Mouse (Mus musculus) forebrain, postnatal 0 days (tissue): ENCODE data around the gene Cldn3. TPM values are rescaled to one million over a fixed set of nuclear protein-coding genes. Genes with fewer than 3 reads are reported as not detected.

Source experiments
- ATAC-seq: fragments of 200-750 bp; cut with Nextera tagmentation; 2 replicates; pipeline ENCODE4 v1.8.0; 2017; ENCODE audit warnings: mild to moderate bottlenecking, moderate library complexity
- DNase-seq: peaks from one replicate; pipeline ENCODE4 v3.0.0-alpha.2; 2015
- H3K27ac ChIP-seq: fragments of 300-500 bp; sonication (generic); 2 replicates; pipeline ENCODE4 v1.5.1; 2014; ENCODE audit warnings: low read depth, mild to moderate bottlenecking, antibody characterized with exemption, low read length, moderate library complexity, mixed read lengths
- H3K27me3 ChIP-seq: fragments of 300-500 bp; sonication (generic); 2 replicates; pipeline ENCODE4 v1.6.1; 2014; ENCODE audit warnings: mild to moderate bottlenecking, low read length, mixed read lengths; ENCODE audit not compliant: insufficient read depth
- H3K36me3 ChIP-seq: fragments of 300-500 bp; sonication (generic); 2 replicates; pipeline ENCODE4 v1.6.1; 2014; ENCODE audit warnings: mild to moderate bottlenecking, moderate library complexity; ENCODE audit not compliant: insufficient read depth
- H3K4me1 ChIP-seq: fragments of 300-500 bp; sonication (generic); 2 replicates; pipeline ENCODE4 v1.6.1; 2014; ENCODE audit warnings: antibody characterized with exemption; ENCODE audit not compliant: insufficient read depth
- H3K4me2 ChIP-seq: fragments of 300-500 bp; sonication (generic); 2 replicates; pipeline ENCODE4 v1.6.1; 2014; ENCODE audit warnings: low read depth, mild to moderate bottlenecking, moderate library complexity
- H3K4me3 ChIP-seq: fragments of 300-500 bp; sonication (generic); 2 replicates; pipeline ENCODE4 v1.5.1; 2014; ENCODE audit warnings: low read depth, low read length, mixed read lengths
- H3K9ac ChIP-seq: fragments of 300-500 bp; sonication (generic); 2 replicates; pipeline ENCODE4 v1.6.1; 2014; ENCODE audit warnings: mild to moderate bottlenecking
- H3K9me3 ChIP-seq: fragments of 300-500 bp; sonication (generic); 2 replicates; pipeline ENCODE4 v1.6.1; 2016; ENCODE audit warnings: low read length
- CTCF ChIP-seq: sonication (generic); IDR thresholded peaks from 2 replicates; pipeline ENCODE4 v1.5.1; 2016; ENCODE audit warnings: antibody characterized with exemption, control low read depth, low read depth
- WGBS: fragments of 180-500 bp; shearing (Covaris S2); extraction: QIAGEN DNeasy Blood & Tissue Kit; methylation state at CpG from one replicate; pipeline ENCODE4 v1.1.7; 2014; 5-methylcytosine and 5-hydroxymethylcytosine counted together
- polyA plus RNA-seq: library from polyadenylated mRNA; unstranded; fragments of >200 nt; fragmentation: Nextera tagmentation; extraction: Ambion mirVana; gene quantifications from 2 replicates; pipeline ENCODE4 v1.2.1, GENCODE M21; 2015
- total RNA-seq: library from RNA; depleted of rRNA; stranded (reverse); fragments of >200 nt; gene quantifications from 2 replicates; pipeline ENCODE4 v1.2.3, GENCODE M21; 2014

Cldn3 gene
- total and polyA plus RNA-seq, 2 experiments from 2014 or later: 5.5 to 10.9 TPM

- no peak overlapping the region for H3K4me3 ChIP-seq
- DNase-seq (no peak), ATAC-seq (no peak)
- H3K4me1 ChIP-seq: no peaks in the 10 kb centered on the region
- no peaks in the 10 kb centered on the region for H3K9me3 ChIP-seq
- no peak overlapping the region for H3K27ac ChIP-seq
- no peak overlapping the region for H3K4me2 ChIP-seq
- no peaks in the 10 kb centered on the region for H3K36me3 ChIP-seq
- H3K27me3 ChIP-seq: peaks cover 12% of the 10 kb centered on the region; the same call in 1 of the 2 replicates
- no peak for TF ChIP-seq CTCF
- WGBS: 52% methylated on average over 17 of the region's 19 CpGs
- H3K9ac ChIP-seq: no peak overlapping the region
These were observed 40.6 kb upstream of the Cldn3 start for GRCm38 (mm10) chr5:134945266-134945959.

- Histone ChIP-seq H3K9ac (no peak overlapping the region), H3K4me1 (no peaks in the 10 kb centered on the region), H3K27me3 (peaks cover 12% of the 10 kb centered on the region; the same call in 1 of the 2 replicates), H3K9me3 (no peaks in the 10 kb centered on the region), H3K4me2 (no peak overlapping the region), H3K27ac (no peak overlapping the region), H3K36me3 (no peaks in the 10 kb centered on the region), H3K4me3 (no peak overlapping the region)
- 20% methylated on average over 43 of the region's 43 CpGs for WGBS
- DNase-seq: no peak
- no peak for TF ChIP-seq CTCF
- no peak for ATAC-seq
These were observed 39.8 kb upstream of the Cldn3 start for GRCm38 (mm10) chr5:134946063-134946856.

- H3K27ac ChIP-seq: no peak within 1 kb of the TSS
- no peak within 1 kb of the TSS for H3K9ac ChIP-seq
- H3K4me2 ChIP-seq: no peak within 1 kb of the TSS
- no peak for TF ChIP-seq CTCF
- no peaks in the 10 kb centered on the region for H3K36me3 ChIP-seq
- 7% methylated on average over 11 of the region's 11 CpGs for WGBS
- H3K27me3 ChIP-seq: peaks cover 12% of the 10 kb centered on the region; the same call in 1 of the 2 replicates
- no peaks in the 10 kb centered on the region for H3K9me3 ChIP-seq
- no peaks in the 10 kb centered on the region for H3K4me1 ChIP-seq
- ATAC-seq (no peak), DNase-seq (no peak)
- no peak within 1 kb of the TSS for H3K4me3 ChIP-seq
These were observed 39.2 kb upstream of the Cldn3 start, which contains the start of gene Cldn4 for GRCm38 (mm10) chr5:134946857-134947255. Gene Cldn4 (minus strand): TSS chr5:134946934.

- Histone ChIP-seq H3K4me2 (no peak overlapping the region), H3K4me1 (no peaks in the 10 kb centered on the region), H3K36me3 (no peaks in the 10 kb centered on the region), H3K9ac (no peak overlapping the region), H3K27me3 (peaks cover 12% of the 10 kb centered on the region; the same call in 1 of the 2 replicates), H3K9me3 (no peaks in the 10 kb centered on the region), H3K4me3 (no peak overlapping the region), H3K27ac (no peak overlapping the region)
- DNase-seq: no peak
- 70% methylated on average over 5 of the region's 5 CpGs for WGBS
- no peak for ATAC-seq
- TF ChIP-seq CTCF: no peak
These were observed 38.5 kb upstream of the Cldn3 start for GRCm38 (mm10) chr5:134947420-134948084.

GRCm38 (mm10) chr5:134948085-134948439, 38.0 kb upstream of the Cldn3 start:
- Histone ChIP-seq H3K4me1 (no peaks in the 10 kb centered on the region), H3K36me3 (no peaks in the 10 kb centered on the region), H3K27me3 (peaks cover 12% of the 10 kb centered on the region; the same call in 1 of the 2 replicates), H3K4me2 (no peak overlapping the region), H3K9ac (no peak overlapping the region), H3K4me3 (no peak overlapping the region), H3K9me3 (no peaks in the 10 kb centered on the region), H3K27ac (no peak overlapping the region)
- ATAC-seq: no peak
- DNase-seq: no peak
- 62% methylated on average over 4 of the region's 4 CpGs for WGBS
- TF ChIP-seq CTCF: no peak

- Histone ChIP-seq H3K9ac (no peak overlapping the region), H3K9me3 (no peaks in the 10 kb centered on the region), H3K4me1 (no peaks in the 10 kb centered on the region), H3K27me3 (peaks cover 12% of the 10 kb centered on the region; the same call in 1 of the 2 replicates), H3K4me3 (no peak overlapping the region), H3K4me2 (no peak overlapping the region), H3K36me3 (no peaks in the 10 kb centered on the region), H3K27ac (no peak overlapping the region)
- ATAC-seq: no peak
- DNase-seq: no peak
- WGBS: 54% methylated on average over 19 of the region's 19 CpGs
- TF ChIP-seq CTCF: no peak
These were observed 34.7 kb upstream of the Cldn3 start for GRCm38 (mm10) chr5:134951053-134951884.
